Mouse (Mus musculus) mouse embryonic stem cell (cell line): Measurements from ENCODE around the gene Cacna1s.

Source experiments
- in situ Hi-C, 2 experiments: fragments of 300-500 bp; cut with MboI; formaldehyde crosslinking; loops; 1 replicate in 1 of 2; 3 replicates in 1 of 2; pipeline ENCODE4 v1.14.3; 2019 to 2020; ENCODE audit warnings: low sequenced_read_pairs in 2 of 2, low pct_unique_long_range_greater_than_20kb in 1 of 2, mixed read lengths in 1 of 2; ENCODE audit not compliant: unreplicated experiment in 1 of 2

The Cacna1s gene

GRCm38 (mm10) chr1:136102551-136102950, 50.0 kb downstream of the Cacna1s start:
- in situ Hi-C loops: no loop called here

GRCm38 (mm10) chr1:136102981-136103380, 50.4 kb downstream of the Cacna1s start:
- in situ Hi-C loops: no loop called here

GRCm38 (mm10) chr1:136103696-136104095, 51.1 kb downstream of the Cacna1s start:
- in situ Hi-C loops: no loop called here

GRCm38 (mm10) chr1:136104741-136105140, 52.2 kb downstream of the Cacna1s start:
- in situ Hi-C loops: no loop called here

GRCm38 (mm10) chr1:136109464-136109863, 56.9 kb downstream of the Cacna1s start:
- in situ Hi-C loops: no loop called here

- in situ Hi-C loops: no loop called here
Observed at GRCm38 (mm10) chr1:136116183-136116582, 63.6 kb downstream of the Cacna1s start.

- in situ Hi-C loops: no loop called here
Observed at GRCm38 (mm10) chr1:136117069-136117468, 64.5 kb downstream of the Cacna1s start.

GRCm38 (mm10) chr1:136118875-136119274, 66.3 kb downstream of the Cacna1s start:
- in situ Hi-C loops: no loop called here

GRCm38 (mm10) chr1:136119571-136120262, 67.2 kb downstream of the Cacna1s start:
- in situ Hi-C loops: no loop called here

- in situ Hi-C loops: no loop called here
Observed at GRCm38 (mm10) chr1:136120263-136120603, 67.7 kb downstream of the Cacna1s start.

- in situ Hi-C loops: no loop called here
Observed at GRCm38 (mm10) chr1:136120785-136121184, 68.2 kb downstream of the Cacna1s start.

GRCm38 (mm10) chr1:136122030-136122429, 69.5 kb downstream of the Cacna1s start:
- in situ Hi-C loops: no loop called here

- in situ Hi-C loops: no loop called here
Observed at GRCm38 (mm10) chr1:136126159-136126765, 73.7 kb downstream of the Cacna1s start.

- in situ Hi-C loops: no loop called here
Observed at GRCm38 (mm10) chr1:136126895-136127294, 74.3 kb downstream of the Cacna1s start.

GRCm38 (mm10) chr1:136127856-136128255, 75.3 kb downstream of the Cacna1s start:
- in situ Hi-C loops: no loop called here

GRCm38 (mm10) chr1:136128416-136128815, 75.9 kb downstream of the Cacna1s start:
- in situ Hi-C loops: no loop called here

- in situ Hi-C loops: no loop called here
Observed at GRCm38 (mm10) chr1:136128944-136129589, 76.5 kb downstream of the Cacna1s start.

GRCm38 (mm10) chr1:136130107-136130506, 77.6 kb downstream of the Cacna1s start:
- in situ Hi-C loops: no loop called here

- in situ Hi-C loops: no loop called here
Observed at GRCm38 (mm10) chr1:136130951-136131558, 78.5 kb downstream of the Cacna1s start, which contains the start of gene Kif21b. TSS of gene Kif21b (plus strand) at chr1:136131389.
